Mouse (Mus musculus) kidney, adult 11 months (tissue): ENCODE results near the gene Paxbp1.

Experiments
- DNase-seq: peaks from one replicate; pipeline ENCODE4 v3.0.0; 2022

The Paxbp1 gene

DNA sequence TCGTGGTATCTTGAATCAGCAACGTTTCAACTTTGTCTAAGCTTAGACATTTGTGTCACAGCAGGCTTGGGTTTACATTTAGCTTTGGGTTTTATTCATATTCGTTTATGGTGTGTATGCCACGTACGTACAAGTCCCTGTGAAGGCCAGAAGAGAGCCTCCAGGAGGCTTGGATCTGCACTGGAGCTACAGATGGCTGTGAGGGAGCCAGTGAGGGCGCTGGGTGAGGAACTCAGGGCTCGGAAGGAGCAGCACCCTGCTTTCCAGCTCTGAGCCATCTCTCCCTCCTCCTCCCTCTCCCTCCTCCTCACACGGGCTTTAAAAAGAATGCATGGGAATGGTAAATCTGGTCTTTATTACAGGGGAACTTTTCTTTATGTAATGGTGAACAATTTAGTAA lies 9.3 kb upstream of the Paxbp1 start:
- no peak for DNase-seq

DNA sequence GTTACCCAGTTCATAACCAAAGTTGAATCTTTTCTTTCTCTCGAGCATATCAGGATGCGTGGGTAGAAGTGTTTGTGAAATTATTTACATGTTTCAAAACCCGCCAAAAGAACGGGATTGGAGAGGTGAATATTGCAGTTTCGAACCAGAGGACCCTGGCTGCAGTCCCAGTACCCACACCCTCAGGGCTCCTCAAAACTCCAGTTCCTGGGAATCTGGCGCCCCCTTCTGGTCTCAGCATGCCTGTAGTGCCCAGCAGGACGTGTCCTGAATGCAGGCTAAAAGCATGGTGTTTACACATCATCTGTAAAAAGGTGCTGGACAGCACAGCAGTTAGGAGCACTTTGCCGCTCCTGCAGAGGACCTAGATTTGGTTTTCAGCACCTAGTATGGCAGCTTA lies 1.2 kb upstream of the Paxbp1 start:
- DNase-seq, result peak; percentile 24

DNA sequence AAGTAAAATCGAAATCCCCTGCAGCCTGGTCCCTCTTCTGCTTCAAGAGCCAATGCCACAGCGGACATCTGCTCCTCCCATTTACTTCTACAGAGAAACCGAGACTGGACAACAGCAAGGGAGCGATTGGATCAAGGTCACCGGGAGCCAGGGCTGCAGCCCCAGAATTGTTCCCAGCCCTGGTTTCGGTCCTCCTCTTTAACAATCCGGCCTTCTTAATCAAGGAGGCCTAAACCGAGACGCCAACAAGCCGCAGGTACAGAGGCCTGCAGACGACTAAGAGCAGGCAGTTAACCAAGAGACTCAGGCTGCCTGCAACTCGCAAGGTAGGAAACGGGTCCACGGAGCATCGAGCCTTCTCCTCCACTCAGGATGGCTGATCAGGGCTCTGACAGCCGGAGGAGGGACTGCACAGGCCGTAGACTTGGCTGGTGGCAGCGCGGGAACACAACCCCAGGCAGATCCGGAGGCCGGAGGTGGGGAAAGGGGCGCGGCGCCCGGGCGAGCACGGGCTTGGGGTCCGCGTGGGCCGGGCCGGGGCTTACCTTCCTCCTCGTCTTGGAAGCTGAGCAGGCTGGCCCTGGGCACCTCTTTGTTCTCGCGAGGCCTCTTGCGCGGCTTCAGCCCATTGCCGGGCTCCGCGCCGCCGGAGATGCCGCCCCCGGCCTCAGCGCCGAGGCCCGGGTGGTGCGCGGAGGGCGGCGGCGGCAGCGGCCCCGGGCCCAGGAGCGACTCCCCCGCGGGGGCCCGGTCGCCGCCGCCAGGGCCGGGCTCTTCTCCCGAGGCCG lies 688 bp downstream of the Paxbp1 start:
- peak; percentile 55 for DNase-seq

DNA sequence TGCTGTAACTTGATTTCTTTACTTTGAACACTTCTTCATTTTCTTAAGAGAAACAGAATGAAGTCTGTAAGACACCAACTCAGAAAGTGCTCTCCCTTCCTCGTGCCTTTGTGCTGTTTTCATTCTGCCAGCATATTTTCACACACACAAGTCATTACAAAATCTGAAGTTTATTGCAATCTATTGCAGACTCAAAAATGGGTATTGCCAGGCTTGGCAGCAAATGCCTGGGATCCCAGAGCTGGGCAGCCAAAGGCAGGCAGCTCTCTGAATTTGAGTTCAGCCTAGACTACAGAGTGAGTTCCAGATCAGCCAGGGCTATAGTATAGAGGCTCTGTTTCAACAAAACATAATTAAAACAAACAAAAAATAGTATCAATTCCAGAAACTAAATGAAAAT lies 1.7 kb downstream of the Paxbp1 start:
- DNase-seq, result no peak

DNA sequence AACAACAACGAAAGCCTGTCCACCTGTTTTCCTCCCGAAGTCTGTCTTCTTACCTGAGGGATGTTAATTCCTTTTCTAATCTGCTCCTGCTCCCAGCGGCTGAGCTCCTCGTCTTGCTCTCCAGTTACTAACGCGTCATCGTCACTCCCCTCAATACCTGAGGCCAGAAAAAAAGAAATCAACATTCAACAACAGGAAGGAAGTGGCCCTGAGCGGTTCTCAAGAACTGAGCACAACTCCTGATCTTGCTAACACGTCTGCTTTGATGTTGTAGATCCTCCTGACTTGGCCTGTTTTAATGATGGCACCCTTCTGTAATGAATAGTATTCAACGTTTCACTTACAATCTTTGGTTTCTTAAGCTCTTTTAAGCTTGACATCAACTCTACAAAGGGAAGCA lies 8.5 kb downstream of the Paxbp1 start:
- no peak for DNase-seq

DNA sequence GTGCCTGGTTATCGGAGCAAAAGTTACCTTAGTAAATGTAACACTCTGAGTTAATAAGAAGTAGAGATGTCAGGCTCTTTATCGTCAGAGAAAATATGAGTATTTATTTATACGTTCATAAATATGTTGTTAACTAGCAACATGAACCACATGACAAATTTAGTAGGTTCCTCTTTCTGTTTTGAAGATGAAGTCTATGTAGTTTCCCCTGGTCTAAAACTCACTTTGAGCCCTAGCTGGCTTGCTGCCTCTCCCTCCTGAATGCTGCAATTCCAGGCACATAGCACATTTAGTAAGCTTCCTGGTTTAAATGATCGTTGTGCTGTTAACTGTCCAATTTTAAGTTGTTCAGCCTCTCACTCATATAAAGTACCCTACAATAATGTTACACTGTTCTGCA lies 13.6 kb downstream of the Paxbp1 start:
- no peak for DNase-seq

DNA sequence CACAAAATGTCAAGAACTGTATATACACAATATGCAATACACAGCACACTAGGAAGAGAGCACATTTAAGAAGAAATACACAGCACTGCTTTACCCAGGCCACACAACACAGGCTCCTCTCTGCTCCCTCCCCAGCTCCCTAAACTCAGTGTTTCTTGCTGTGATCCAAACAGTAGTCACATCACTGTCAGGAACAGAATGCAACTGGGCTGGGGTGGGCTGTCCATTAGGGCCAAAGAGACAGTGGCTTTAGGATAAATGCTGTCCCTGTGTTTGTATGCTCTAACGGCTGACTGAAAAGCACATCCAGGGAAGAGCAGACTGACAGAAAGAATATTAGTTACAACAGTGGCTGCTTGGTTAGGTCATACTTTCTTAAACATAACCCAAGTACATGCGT lies 14.4 kb downstream of the Paxbp1 start:
- no peak for DNase-seq

DNA sequence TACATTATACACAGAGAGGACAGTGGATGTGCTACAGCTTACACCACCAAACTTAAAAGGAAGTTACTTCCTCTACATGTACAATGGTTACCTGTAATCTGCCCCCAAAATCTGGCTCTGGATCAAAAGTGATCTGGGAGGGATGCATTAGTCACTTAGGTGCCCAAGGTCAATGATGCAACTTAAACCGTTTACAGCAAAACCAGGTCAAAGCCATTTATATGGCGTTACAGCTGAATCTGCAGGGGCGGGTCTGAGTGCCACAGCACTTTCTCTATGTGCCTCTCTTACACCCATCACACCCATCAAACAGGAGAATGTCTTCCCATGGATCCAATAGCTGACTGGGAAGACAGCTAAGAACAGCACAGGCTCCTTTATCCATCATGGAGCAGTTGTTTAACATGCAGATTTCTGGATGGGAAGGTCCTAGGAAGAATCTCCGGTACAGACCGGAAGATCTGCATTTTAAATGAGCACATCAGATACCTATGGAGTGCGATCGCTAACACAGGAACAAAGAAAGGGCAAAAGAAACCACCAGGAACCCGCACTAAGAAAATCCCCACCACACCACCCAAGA lies 15.1 kb downstream of the Paxbp1 start:
- DNase-seq, result no peak

DNA sequence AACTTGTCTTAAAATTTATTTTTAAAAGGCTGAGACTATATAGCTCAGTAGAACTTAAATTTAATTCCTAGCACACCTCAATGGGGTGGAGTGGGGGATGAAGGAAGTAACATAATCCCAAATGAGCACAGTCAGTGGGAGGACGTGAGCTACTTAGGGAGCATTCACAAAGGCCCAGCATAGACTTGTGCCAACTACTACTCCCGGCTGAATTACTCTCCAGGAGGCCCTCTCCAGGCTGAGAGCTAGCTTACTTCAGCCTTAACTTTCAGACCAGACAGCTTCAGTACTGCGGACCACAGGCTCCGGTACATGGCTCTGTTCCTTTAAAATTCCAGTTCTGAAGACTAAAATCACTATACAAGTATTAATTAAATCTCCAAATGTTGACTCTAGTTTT lies 18.1 kb downstream of the Paxbp1 start:
- no peak for DNase-seq

DNA sequence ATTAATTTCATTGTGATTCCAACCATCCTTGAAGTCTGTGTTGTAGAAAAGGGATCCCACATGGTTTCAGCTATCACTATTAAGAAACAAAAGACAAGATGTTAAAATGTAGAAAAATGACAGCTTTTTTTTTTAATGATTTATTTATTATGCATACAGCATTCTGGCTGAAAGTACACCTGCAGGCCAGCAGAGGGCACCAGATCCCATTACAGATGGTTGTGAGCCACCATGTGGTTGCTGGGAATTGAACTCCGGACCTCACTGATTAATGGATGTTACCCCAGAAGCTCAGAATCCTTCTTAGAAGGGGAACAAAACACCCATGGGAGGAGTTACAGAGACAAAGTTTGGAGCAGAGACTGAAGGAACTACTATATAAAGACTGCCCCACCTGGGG lies 21.0 kb downstream of the Paxbp1 start:
- DNase-seq, result no peak

DNA sequence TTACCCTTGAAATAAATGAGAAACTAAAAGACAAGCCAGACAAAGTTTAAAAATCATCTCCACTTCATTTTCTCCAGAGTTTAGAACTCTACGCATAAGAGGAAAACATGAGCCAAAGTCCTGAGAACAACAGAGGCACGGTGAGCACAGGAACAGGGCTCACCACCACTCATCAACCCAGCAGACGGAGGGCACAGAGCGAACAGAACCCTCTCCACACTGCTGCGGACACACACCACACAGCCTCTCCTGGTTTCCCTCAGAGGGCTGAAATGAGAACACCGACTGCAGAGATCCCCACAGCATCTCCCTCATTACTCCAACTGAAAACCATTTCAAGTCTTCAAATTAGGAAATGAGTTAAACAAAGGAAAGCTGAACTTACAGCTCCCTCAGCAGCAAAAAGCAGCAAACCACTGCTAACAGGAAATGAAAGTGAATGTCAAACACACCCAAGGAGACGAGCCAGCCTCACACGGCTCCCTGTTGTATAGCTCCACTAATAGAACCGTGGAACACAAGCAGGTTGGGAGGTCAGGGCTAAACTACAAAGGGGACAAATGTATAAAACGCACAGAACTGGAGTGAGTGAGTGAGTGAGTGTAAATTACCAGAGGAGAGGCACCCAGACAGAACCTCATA lies 23.4 kb downstream of the Paxbp1 start:
- no peak for DNase-seq

DNA sequence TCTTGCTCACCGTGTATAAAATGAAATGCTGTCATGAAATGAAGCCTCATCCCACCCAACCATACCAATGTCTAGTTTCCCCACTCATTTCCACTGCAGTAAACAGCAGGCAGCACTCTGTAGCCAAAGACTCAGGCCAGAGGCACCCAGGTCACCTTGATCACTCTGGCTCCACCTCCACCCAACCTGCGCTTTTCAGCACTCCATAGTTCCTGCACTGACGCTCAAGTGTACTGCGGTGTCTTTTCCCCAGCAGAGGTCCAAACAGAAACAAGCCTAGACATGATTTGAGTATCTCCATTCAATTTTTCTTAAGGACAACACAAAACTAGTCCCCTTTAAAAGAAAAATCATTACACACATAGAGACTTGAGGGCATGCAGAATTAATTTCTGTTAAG lies 24.9 kb downstream of the Paxbp1 start:
- DNase-seq, result no peak

DNA sequence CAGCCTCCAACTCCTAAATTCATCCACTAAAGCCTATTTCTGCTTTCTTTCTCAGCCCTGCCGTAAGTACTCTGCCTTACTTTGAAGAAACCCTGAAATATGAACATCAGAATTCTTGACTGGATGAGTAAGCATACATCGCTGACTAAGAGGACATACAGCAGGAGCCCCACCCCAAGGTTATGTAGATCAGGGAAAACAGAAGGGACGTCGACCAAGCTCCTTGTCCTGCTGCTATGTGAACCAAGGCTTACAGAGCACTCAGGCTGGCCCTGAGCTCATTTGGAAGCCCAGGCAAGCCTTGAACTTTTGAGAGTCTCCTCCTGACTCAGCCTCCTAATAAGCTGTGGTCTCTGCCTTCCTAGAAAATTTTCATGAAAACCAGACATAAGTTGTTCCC lies 28.6 kb downstream of the Paxbp1 start:
- no peak for DNase-seq

DNA sequence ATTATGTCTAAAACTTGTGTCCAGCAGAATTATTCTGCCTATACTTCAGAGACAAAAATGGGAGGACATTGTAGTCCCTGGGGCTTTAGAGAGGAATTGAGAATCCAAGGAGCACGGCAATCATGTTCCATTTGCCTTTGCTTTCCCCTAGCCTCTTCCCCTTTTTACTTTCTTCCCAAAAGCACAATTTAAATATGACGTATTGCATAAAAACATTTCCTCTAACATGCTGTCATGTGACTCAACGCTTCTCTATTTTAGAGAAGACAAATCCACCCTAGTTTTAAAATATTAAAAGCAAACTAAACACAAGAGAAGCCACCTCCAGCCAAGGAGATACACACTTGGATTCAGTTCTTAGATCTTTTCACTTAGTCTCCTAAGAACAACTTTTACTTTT lies 32.5 kb downstream of the Paxbp1 start:
- DNase-seq, result no peak

DNA sequence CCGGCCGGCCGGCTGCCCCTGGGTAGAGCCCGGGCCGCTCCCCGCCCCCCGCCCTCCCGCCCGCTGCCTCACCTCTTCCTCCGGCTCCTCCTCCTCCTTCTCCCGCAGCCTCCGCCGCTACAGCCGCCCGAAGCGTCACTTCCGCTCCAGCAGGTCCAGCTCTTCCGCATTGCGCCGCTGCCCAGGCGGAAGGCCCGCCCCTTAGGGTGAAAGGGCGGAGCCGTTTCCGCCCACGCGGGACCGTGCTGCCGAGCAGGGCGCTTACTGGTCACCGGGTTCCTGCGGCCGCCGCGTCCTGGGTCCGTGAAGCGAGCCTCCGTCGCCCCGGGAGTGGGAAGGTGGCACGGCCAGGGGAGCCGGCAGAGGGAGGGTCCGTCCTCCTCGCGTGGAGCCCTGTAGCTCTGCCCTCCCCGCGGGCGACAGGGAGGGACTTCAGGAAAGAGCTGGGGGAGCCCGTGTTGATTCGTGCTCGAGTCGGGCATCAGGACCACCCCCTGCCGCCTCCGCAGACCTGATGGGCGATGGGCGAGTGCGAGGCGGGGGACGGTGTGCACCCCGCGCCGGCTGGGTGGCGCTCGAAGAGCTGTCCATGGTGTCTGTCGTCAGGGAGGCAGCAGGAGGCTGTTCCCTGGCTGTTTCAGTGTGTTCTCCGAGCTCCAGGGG lies 33.2 kb downstream of the Paxbp1 start, which contains the start of gene Synj1:
Synj1 (minus strand) TSS at position 288 of the 663 bp plus-strand sequence.
- DNase-seq, result peak; percentile 90

DNA sequence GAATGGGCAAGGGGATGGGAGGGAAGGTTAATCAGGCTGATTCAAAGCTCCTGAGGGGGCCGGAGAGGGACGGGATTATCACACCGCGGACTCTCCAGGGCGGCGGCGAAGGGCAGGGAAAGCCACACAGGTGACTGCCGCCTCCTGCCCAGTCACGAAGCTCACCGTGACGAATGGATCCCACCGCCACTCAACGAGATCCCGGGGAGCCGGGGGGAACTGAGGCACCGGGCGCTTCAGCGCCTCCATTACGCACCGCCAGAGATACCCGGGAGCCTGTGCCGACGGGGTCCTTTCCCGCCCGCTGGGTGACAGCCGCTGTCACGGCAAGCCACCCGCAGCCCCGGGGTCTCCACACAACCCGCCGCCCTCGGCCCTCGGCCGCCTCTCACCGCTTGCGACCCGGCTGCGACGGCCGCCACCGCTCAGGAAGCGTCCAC lies 33.7 kb downstream of the Paxbp1 start:
- DNase-seq, result no peak

DNA sequence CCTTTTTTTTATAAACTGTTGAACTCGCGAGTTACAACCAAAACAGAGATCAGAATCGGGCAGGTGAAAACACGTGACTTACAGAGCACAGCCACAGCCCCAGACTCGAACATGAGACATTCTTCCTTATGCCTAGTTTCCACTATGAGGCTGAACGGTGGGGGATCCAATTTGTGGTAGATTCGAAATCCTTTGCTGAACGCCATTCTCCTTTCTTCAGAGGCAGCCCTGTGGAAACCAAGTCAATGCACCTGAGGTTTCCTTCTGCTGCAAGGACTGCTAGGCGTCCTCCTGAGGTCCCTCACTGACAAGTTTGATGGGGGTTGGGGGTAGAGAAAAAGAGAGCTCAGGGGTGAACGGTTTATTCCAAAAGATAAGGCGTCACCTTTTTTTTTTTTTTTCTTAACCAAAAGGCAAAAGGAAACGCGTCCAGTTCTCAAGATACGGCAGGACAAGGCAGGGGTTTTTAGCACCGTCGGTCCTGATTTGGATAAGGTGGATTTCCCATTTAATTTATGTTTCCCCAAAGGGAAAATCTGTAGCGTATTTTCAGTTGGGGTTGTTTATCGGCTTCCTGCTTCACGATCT lies 34.3 kb downstream of the Paxbp1 start:
- no peak for DNase-seq

DNA sequence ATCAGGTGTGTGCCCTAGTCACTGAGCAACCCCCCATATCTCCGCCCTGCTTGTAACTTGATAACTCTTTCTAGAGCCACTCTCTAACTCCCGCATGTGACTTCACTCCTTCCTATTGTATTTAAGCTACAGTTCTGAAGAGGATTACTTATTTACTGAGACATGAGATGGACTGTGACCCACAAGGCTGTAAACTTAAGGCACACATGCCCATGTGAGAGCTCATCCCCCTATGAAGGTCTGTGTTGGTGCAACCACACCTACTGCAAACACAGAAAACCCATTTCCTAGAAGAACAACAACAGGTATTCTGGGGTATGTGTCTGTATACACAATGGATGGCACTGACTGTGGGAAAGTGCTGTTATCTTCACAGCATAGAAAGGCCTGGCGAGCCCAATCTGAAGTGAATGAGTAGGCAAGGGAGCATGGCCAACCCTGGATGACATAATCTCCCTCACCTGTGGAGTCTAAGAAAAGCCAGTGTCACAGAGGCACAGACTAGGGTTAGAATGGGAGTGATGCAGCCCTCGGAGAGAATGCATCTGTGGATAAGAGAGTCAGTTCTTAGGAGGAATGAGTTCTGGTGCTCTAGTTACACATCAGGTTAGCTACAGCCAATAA lies 39.3 kb downstream of the Paxbp1 start:
- DNase-seq, result no peak

DNA sequence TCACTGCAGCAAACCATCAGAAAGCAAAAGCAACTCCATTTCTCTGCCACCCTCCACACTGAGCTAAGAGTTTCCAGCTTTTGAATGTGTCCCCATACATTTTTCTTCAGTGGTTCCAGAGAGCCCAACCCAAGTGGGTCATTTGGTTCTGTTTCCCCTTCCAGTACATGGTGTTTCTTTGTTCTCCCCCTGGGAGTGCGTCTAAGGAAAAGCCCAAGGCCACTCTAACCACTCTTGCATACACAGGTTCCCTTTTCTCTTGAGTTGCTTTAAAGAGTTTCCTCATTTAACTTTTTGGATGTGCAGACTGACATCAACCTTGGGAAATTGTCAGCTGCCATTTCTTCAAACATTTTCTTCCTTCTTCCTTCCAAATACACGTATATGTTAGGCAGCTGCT lies 43.2 kb downstream of the Paxbp1 start:
- DNase-seq, result no peak

DNA sequence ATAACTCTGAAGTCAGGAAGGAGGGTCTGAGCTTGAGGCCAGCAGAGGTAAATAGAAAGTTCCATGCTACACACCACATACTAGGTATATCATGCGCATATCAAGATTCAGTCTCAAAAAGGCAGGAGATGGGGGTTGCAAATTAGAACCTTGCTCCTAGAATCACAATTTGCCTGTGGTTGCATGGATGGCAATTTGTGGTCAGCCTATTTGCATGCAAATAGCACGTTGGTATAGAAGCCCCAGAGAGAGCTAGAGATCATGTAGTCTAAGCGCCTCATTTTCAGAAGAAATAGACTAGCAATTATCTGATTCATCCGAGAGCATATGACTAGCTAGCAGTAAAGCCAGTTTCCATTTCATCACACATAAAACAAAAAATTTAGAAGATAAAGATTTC lies 44.5 kb downstream of the Paxbp1 start:
- no peak for DNase-seq

DNA sequence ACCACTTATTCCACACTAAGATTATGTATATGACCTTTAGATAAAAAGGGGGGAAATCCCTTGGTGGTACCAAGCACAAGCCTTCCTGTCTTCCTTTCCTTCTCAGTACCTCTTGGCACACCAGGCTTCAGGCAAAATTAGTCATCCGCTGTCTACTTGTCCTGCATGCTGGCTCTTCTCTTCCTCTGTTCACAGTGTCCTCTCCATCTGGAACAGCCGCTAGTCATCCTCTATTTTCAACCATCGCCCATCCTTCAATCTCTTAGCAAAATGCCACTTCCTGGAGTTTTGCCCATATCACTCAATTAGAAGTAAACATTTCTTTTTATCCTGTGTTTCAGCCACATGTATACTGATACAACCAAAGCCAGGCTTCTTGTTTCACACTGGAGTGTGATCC lies 46.5 kb downstream of the Paxbp1 start:
- DNase-seq, result no peak

DNA sequence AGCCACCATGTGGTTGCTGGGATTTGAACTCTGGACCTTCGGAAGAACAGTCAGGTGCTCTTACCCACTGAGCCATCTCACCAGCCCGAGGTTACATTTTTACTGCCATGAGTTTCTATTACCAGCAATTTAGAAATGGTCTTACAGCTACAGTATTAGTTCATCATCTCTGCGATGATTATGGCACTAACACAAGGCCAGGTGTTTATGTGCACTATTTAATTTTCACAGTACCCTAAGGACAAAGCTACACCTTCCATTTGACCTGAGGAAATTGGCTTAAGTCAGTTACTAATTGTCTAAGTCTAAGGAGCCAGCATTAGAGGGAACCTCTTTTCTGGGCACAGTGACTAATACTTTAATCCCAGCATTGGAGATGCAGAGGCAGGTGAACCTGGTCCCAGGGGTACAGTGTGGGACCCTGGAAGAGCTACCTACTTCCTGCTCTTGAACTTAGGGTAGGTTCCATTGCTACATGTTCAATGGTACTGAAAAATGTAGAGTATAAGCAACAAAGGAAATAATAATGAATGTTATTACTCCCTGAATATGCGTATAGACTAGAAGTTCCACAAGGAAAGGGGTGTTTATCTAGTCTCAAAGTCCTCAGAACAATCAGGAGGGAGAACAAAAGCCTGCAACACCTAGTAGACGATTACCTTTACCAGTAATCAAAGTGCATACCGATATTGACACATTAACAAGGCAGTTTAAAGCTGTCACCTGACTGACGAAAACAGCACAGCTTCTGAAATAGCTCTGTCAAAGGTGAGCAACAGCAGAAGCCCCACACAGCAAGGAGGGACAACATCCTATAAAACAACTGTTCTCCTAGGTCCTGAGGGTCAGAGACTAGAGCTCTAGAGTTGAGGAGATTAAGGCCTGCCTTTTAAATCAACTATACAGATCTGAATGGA lies 47.8 kb downstream of the Paxbp1 start:
- no peak for DNase-seq
